Mouse (Mus musculus) MEL (cell line): ENCODE measurements around the gene Lrrc4. TPM values are rescaled to one million over a fixed set of nuclear protein-coding genes. Genes with fewer than 3 reads are reported as not detected.

Source experiments
- DNase-seq: peaks from one replicate; pipeline ENCODE4 v3.0.0; 2011; ENCODE audit warnings: low read depth, low spot score
- H3K27ac ChIP-seq: 2 replicates; pipeline ENCODE4 v1.5.1; 2012; ENCODE audit warnings: low read depth, mild to moderate bottlenecking, control low read depth, low read length, moderate library complexity; ENCODE audit not compliant: control insufficient read depth
- H3K27me3 ChIP-seq, 2 experiments: fragments of 150-350 bp in 1 of 2; sonication (generic) in 1 of 2; 2 replicates each; pipeline ENCODE4 v1.6.1; 2012; ENCODE audit warnings: low read length in 2 of 2, mild to moderate bottlenecking in 2 of 2, improper control_type of control experiment in 1 of 2, moderate library complexity in 1 of 2; ENCODE audit not compliant: insufficient read depth in 2 of 2, control insufficient read depth in 1 of 2
- H3K36me3 ChIP-seq, 2 experiments: 2 replicates each; pipeline ENCODE4 v1.6.1; 2012 to 2014; ENCODE audit warnings: low read length in 2 of 2, improper control_type of control experiment in 1 of 2, inconsistent platforms in 1 of 2, mild to moderate bottlenecking in 1 of 2; ENCODE audit not compliant: insufficient read depth in 2 of 2, control insufficient read depth in 1 of 2
- H3K4me1 ChIP-seq, 2 experiments: fragments of 150-350 bp in 1 of 2; sonication (generic) in 1 of 2; 2 replicates each; pipeline ENCODE4 v1.6.1; 2012; ENCODE audit warnings: low read length in 2 of 2, improper control_type of control experiment in 1 of 2, mild to moderate bottlenecking in 1 of 2; ENCODE audit not compliant: insufficient read depth in 2 of 2, control insufficient read depth in 1 of 2
- H3K4me3 ChIP-seq, 2 experiments: fragments of 150-350 bp in 1 of 2; sonication (generic) in 1 of 2; 2 replicates each; pipeline ENCODE4 v1.5.1; 2012; ENCODE audit warnings: low read depth in 2 of 2, low read length in 2 of 2, mild to moderate bottlenecking in 2 of 2, moderate library complexity in 2 of 2, control low read depth in 1 of 2, improper control_type of control experiment in 1 of 2; ENCODE audit not compliant: control insufficient read depth in 1 of 2, insufficient read depth in 1 of 2
- H3K79me2 ChIP-seq: 2 replicates; pipeline ENCODE4 v1.6.1; 2012; ENCODE audit warnings: mild to moderate bottlenecking, low read length, moderate library complexity; ENCODE audit not compliant: control insufficient read depth, poor library complexity, insufficient read depth
- H3K9ac ChIP-seq: 2 replicates; pipeline ENCODE4 v1.6.1; 2012; ENCODE audit warnings: low read depth, mild to moderate bottlenecking, control low read depth, low read length, moderate library complexity; ENCODE audit not compliant: control insufficient read depth, poor library complexity, severe bottlenecking
- H3K9me3 ChIP-seq: fragments of 150-350 bp; sonication (generic); replicated peaks from 2 replicates; pipeline ENCODE4 v1.6.1; 2012; ENCODE audit warnings: mild to moderate bottlenecking, low read length, improper control_type of control experiment, moderate library complexity; ENCODE audit not compliant: insufficient read depth
- BHLHE40 ChIP-seq: IDR thresholded peaks from 2 replicates; pipeline ENCODE4 v1.6.1; 2012; ENCODE audit warnings: low read depth, mild to moderate bottlenecking, inconsistent platforms, low read length, improper control_type of control experiment, borderline replicate concordance
- E2F4 ChIP-seq: IDR thresholded peaks from 2 replicates; pipeline ENCODE4 v1.6.1; 2011; ENCODE audit warnings: low read depth, low read length, improper control_type of control experiment, borderline replicate concordance
- EP300 ChIP-seq, 2 experiments: IDR thresholded peaks; 2 replicates each; pipeline ENCODE4 v1.6.1; 2011; ENCODE audit warnings: improper control_type of control experiment in 2 of 2, low read length in 2 of 2, low read depth in 1 of 2, mild to moderate bottlenecking in 1 of 2
- GABPA ChIP-seq: IDR thresholded peaks from 2 replicates; pipeline ENCODE4 v1.6.1; 2012; ENCODE audit warnings: low read depth, mild to moderate bottlenecking, inconsistent platforms, low read length, improper control_type of control experiment, moderate library complexity
- HCFC1 ChIP-seq: IDR thresholded peaks from 2 replicates; pipeline ENCODE4 v1.6.1; 2012; ENCODE audit warnings: low read depth, mild to moderate bottlenecking, inconsistent platforms, low read length, improper control_type of control experiment, moderate library complexity
- KAT2A ChIP-seq: conservative IDR thresholded peaks from 2 replicates; pipeline ENCODE4 v1.6.1; 2012; ENCODE audit warnings: low read depth, low read length, improper control_type of control experiment, inconsistent platforms
- MAX ChIP-seq: IDR thresholded peaks from 2 replicates; pipeline ENCODE4 v1.6.1; 2011; ENCODE audit warnings: low read length, improper control_type of control experiment
- MEF2A ChIP-seq: IDR thresholded peaks from 2 replicates; pipeline ENCODE4 v1.6.1; 2014; ENCODE audit warnings: low read depth, mild to moderate bottlenecking, inconsistent platforms, low read length, improper control_type of control experiment; ENCODE audit not compliant: poor library complexity, insufficient replicate concordance, severe bottlenecking; ENCODE audit errors: extremely low read depth
- MYB ChIP-seq: IDR thresholded peaks from 2 replicates; pipeline ENCODE4 v1.6.1; 2011; ENCODE audit warnings: mild to moderate bottlenecking, low read depth, low read length, improper control_type of control experiment
- NELFE ChIP-seq: IDR thresholded peaks from 2 replicates; pipeline ENCODE4 v1.6.1; 2011; ENCODE audit warnings: low read depth, low read length, improper control_type of control experiment
- POLR2AphosphoS2 ChIP-seq: IDR thresholded peaks from 2 replicates; pipeline ENCODE4 v1.6.1; 2011; ENCODE audit warnings: low read length, improper control_type of control experiment
- SMC3 ChIP-seq: IDR thresholded peaks from 2 replicates; pipeline ENCODE4 v1.6.1; 2011; ENCODE audit warnings: low read depth, low read length, improper control_type of control experiment
- TAL1 ChIP-seq: IDR thresholded peaks from 2 replicates; pipeline ENCODE4 v1.6.1; 2012; ENCODE audit warnings: mild to moderate bottlenecking, inconsistent platforms, low read length, moderate library complexity, mixed read lengths
- TBP ChIP-seq: IDR thresholded peaks from 2 replicates; pipeline ENCODE4 v1.8.0; 2011; ENCODE audit warnings: low read depth, low read length, improper control_type of control experiment
- TCF12 ChIP-seq: IDR thresholded peaks from 2 replicates; pipeline ENCODE4 v1.6.1; 2014; ENCODE audit warnings: low read depth, mild to moderate bottlenecking, inconsistent platforms, low read length, improper control_type of control experiment, moderate library complexity
- USF2 ChIP-seq, 2 experiments: IDR thresholded peaks; 2 replicates each; pipeline ENCODE4 v1.6.1; 2011 to 2012; ENCODE audit warnings: improper control_type of control experiment in 2 of 2, low read length in 2 of 2, borderline replicate concordance in 1 of 2, inconsistent platforms in 1 of 2, low read depth in 1 of 2, mild to moderate bottlenecking in 1 of 2; ENCODE audit not compliant: insufficient read depth in 1 of 2
- polyA plus RNA-seq, 2 experiments: library from polyadenylated mRNA; stranded (reverse) in 1 of 2; unstranded in 1 of 2; fragments of >175 nt in 1 of 2; fragments of >200 nt in 1 of 2; gene quantifications; 2 replicates each; pipeline versions ENCODE4 v1.2.1 to v1.2.4; 2012; ENCODE audit warnings: low replicate concordance in 2 of 2, low read depth in 1 of 2; ENCODE audit not compliant: insufficient read length in 2 of 2, insufficient read depth in 1 of 2, missing spikeins in 1 of 2
- total RNA-seq: library from RNA; depleted of rRNA; stranded (reverse); fragments of 300-350 nt; gene quantifications from 2 replicates; pipeline ENCODE4 v1.2.3, GENCODE M21; 2012

Lrrc4 gene
- total and polyA plus RNA-seq, 3 experiments = 0.07 to 0.12 TPM; not detected in 1

DNA sequence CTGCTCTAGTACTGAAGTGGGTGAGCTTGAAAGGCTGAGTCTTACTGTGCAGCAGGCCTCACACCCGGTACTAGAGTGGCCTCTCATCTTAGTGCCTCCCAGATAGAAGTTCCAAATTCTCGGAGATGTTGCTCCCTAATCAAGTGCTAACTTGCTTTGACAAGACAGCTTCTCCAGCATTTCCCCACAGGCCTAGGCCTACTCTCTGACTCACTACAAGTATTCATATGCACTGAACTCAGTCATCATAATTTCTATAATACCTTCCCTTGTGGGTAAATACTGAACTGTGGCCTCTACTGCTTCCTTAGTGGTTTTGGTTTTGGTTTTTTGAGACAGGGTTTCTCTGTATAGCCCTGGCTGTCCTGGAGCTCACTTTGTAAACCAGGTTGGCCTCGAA, 8.2 kb downstream of the Lrrc4 start:
- Histone ChIP-seq H3K27ac (no peak overlapping the region), H3K27me3 (no peaks in the 10 kb centered on the region), H3K4me3 (no peak overlapping the region), H3K79me2 (no peaks in the 10 kb centered on the region), H3K36me3 (peaks cover 0 to 6% of the 10 kb centered on the region in 2 experiments; a peak in 2 of 4 replicates), H3K9me3 (no peaks in the 10 kb centered on the region), H3K4me1 (no peaks in the 10 kb centered on the region), H3K9ac (no peak overlapping the region)
- no peak for DNase-seq
- TF ChIP-seq TAL1 (no peak), MAX (no peak), TBP (no peak), KAT2A (no peak), MEF2A (no peak), BHLHE40 (no peak), POLR2AphosphoS2 (no peak), HCFC1 (no peak), GABPA (no peak)

DNA sequence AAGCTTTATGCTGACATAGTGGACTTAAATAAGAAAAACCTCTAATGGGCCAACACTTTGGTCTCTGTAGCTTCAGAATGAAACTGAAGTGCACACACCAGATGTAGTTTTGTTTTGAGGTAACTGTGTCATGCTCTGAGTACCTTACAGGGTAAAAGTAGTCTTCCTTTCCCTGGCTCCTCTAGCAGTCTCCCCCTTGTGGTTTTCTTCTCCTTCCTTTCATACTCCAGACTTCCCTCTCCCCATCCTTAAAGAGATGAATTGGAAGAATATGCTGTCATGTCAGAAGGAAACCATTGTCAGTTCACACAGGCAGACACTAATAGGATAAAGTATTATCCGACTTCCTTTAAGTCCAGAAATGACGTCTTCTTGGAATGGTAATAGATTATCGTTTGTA, 9.3 kb downstream of the Lrrc4 start:
- no peaks in the 10 kb centered on the region for H3K79me2 ChIP-seq
- no peaks in the 10 kb centered on the region for H3K27me3 ChIP-seq
- no peak overlapping the region for H3K27ac ChIP-seq
- TF ChIP-seq EP300 (IDR thresholded peaks at IDR 0.05; ENCODE audit: low read depth in 1 of 2, low read length in 2 of 2) (no peak), MEF2A (no peak), SMC3 (peak; percentile 2; the same call in 1 of the 2 replicates), USF2 (IDR thresholded peaks at IDR 0.05; ENCODE audit: borderline replicate concordance in 1 of 2, insufficient read depth in 1 of 2, low read depth in 1 of 2, low read length in 2 of 2) (no peak), TBP (no peak), E2F4 (no peak), TCF12 (no peak), NELFE (no peak), MYB (no peak)
- H3K9me3 ChIP-seq = no peaks in the 10 kb centered on the region
- no peak overlapping the region for H3K9ac ChIP-seq
- H3K4me1 ChIP-seq = no peaks in the 10 kb centered on the region
- no peak for DNase-seq
- H3K4me3 ChIP-seq = no peak overlapping the region
- peaks cover 0 to 6% of the 10 kb centered on the region in 2 experiments; a peak in 2 of 4 replicates for H3K36me3 ChIP-seq
